Mouse (Mus musculus) forelimb bud, embryonic 11.5 days (tissue): Measurements from ENCODE around the gene Kcnmb4.
A peak's percentile ranks its signal among the peaks of the same experiment; 100 is the strongest.

Experiments
- DNase-seq: peaks from one replicate; pipeline ENCODE4 v3.0.0-alpha.2; 2012; ENCODE audit warnings: low read depth, low spot score

Gene Kcnmb4

GRCm38 (mm10) chr10:116402742-116403425 is 70.8 kb downstream of the Kcnmb4 start:
- DNase-seq, result no peak

GRCm38 (mm10) chr10:116397973-116398372 is 75.7 kb downstream of the Kcnmb4 start:
- DNase-seq, result no peak

GRCm38 (mm10) chr10:116397573-116397972 is 76.1 kb downstream of the Kcnmb4 start:
- DNase-seq, result no peak

- no peak for DNase-seq
Observed at GRCm38 (mm10) chr10:116396966-116397365, 76.7 kb downstream of the Kcnmb4 start.

GRCm38 (mm10) chr10:116396279-116396678 is 77.4 kb downstream of the Kcnmb4 start:
- no peak for DNase-seq

- DNase-seq, result no peak
Observed at GRCm38 (mm10) chr10:116394585-116394984, 79.1 kb downstream of the Kcnmb4 start.

- DNase-seq, result no peak
Observed at GRCm38 (mm10) chr10:116393790-116394475, 79.7 kb downstream of the Kcnmb4 start.

- DNase-seq, result no peak
Observed at GRCm38 (mm10) chr10:116388840-116389239, 84.8 kb downstream of the Kcnmb4 start.

GRCm38 (mm10) chr10:116386391-116386885 is 87.2 kb downstream of the Kcnmb4 start:
- no peak for DNase-seq

GRCm38 (mm10) chr10:116384401-116384800 is 89.3 kb downstream of the Kcnmb4 start:
- no peak for DNase-seq

GRCm38 (mm10) chr10:116382826-116383685 is 90.6 kb downstream of the Kcnmb4 start:
- no peak for DNase-seq

GRCm38 (mm10) chr10:116376853-116377252 is 96.8 kb downstream of the Kcnmb4 start:
- DNase-seq, result no peak

- no peak for DNase-seq
Observed at GRCm38 (mm10) chr10:116374111-116374510, 99.6 kb downstream of the Kcnmb4 start.

GRCm38 (mm10) chr10:116370991-116371725 is 102.5 kb downstream of the Kcnmb4 start:
- peak; percentile 78 for DNase-seq
